Mouse (Mus musculus) liver, embryonic 14.5 days (tissue): ENCODE results near the gene Sarnp.

Source experiments
- CTCF ChIP-seq: IDR thresholded peaks from 2 replicates; pipeline ENCODE4 v1.5.1; 2016; ENCODE audit warnings: antibody characterized with exemption, low read depth, control low read depth
- EP300 ChIP-seq: IDR thresholded peaks from 2 replicates; pipeline ENCODE4 v1.6.1; 2016; ENCODE audit warnings: antibody characterized with exemption, low read depth

- TF ChIP-seq CTCF (no peak), EP300 (no peak)
These were observed 106.8 kb downstream of the Sarnp start, which contains the start of gene Bloc1s1 for GRCm38 (mm10) chr10:128923935-128924334.
